Mouse (Mus musculus) heart, embryonic 11.5 days (tissue): ENCODE data around the gene Gm37240. TPM values are rescaled to one million over a fixed set of nuclear protein-coding genes. Genes with fewer than 3 reads are reported as not detected.

ENCODE experiments used
- ATAC-seq: fragments of 200-750 bp; cut with Nextera tagmentation; replicated peaks from 2 replicates; pipeline ENCODE4 v1.8.0; 2017; ENCODE audit warnings: moderate library complexity; ENCODE audit not compliant: insufficient number of reproducible peaks, low FRiP score, low TSS enrichment
- H3K27ac ChIP-seq: fragments of 300-500 bp; sonication (generic); 2 replicates; pipeline ENCODE4 v1.5.1; 2014; ENCODE audit warnings: mild to moderate bottlenecking, low read depth, low read length
- H3K27me3 ChIP-seq: fragments of 300-500 bp; sonication (generic); 2 replicates; pipeline ENCODE4 v1.6.1; 2014; ENCODE audit warnings: mild to moderate bottlenecking, low read length, mixed read lengths; ENCODE audit not compliant: control insufficient read depth, insufficient read depth
- H3K36me3 ChIP-seq: fragments of 300-500 bp; sonication (generic); 2 replicates; pipeline ENCODE4 v1.6.1; 2014; ENCODE audit warnings: mild to moderate bottlenecking, low read length, moderate library complexity, mixed read lengths; ENCODE audit not compliant: control insufficient read depth, insufficient read depth
- H3K4me1 ChIP-seq: fragments of 300-500 bp; sonication (generic); 2 replicates; pipeline ENCODE4 v1.6.1; 2014; ENCODE audit warnings: low read length; ENCODE audit not compliant: control insufficient read depth, insufficient read depth
- H3K4me2 ChIP-seq: fragments of 300-500 bp; sonication (generic); 2 replicates; pipeline ENCODE4 v1.6.1; 2014; ENCODE audit warnings: mild to moderate bottlenecking, moderate library complexity
- H3K4me3 ChIP-seq: fragments of 300-500 bp; sonication (generic); 2 replicates; pipeline ENCODE4 v1.5.1; 2014; ENCODE audit warnings: low read depth, low read length
- H3K9ac ChIP-seq: fragments of 300-500 bp; sonication (generic); 2 replicates; pipeline ENCODE4 v1.6.1; 2014; ENCODE audit warnings: mild to moderate bottlenecking, low read depth, low read length, moderate library complexity
- H3K9me3 ChIP-seq: fragments of 300-500 bp; sonication (generic); replicated peaks from 2 replicates; pipeline ENCODE4 v1.6.1; 2016; ENCODE audit warnings: low read length; ENCODE audit not compliant: control insufficient read depth
- WGBS: fragments of 180-500 bp; shearing (Covaris S2); extraction: QIAGEN DNeasy Blood & Tissue Kit; methylation state at CpG from one replicate; pipeline ENCODE4 v1.1.7; 2014; ENCODE audit not compliant: insufficient replicate concordance; 5-methylcytosine and 5-hydroxymethylcytosine counted together
- polyA plus RNA-seq: library from polyadenylated mRNA; unstranded; fragments of >200 nt; fragmentation: Nextera tagmentation; extraction: Ambion mirVana; gene quantifications from 2 replicates; pipeline ENCODE4 v1.2.1, GENCODE M21; 2014

Gene Gm37240
- polyA plus RNA-seq, 1 experiment from 2014 or later: 4.5 TPM

DNA sequence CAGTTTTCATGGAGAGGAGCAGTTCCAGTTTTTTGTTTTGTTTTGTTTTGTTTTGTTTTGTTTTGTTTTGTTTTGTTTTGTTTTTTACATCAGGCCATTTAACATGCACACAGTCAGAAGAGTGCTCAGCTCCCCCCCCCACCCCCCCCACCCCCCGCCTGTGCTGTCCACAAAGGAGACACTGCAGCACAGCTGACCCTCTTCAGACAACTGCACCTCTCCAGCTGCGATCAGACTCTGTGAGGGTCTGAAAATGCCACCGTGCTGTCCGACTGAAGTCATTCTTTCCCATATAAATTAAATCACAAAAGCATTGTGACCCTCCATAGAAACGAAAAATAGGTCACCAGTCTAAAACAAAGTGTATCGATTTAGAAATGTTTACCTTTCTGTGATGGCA, 28.0 kb downstream of the Gm37240 start:
- Histone ChIP-seq H3K9me3 (no peaks in the 10 kb centered on the region), H3K4me3 (no peak overlapping the region), H3K27ac (no peak overlapping the region; the same call in 1 of the 2 replicates), H3K4me1 (peaks cover 7% of the 10 kb centered on the region; the same call in 1 of the 2 replicates), H3K9ac (no peak overlapping the region), H3K36me3 (no peaks in the 10 kb centered on the region), H3K27me3 (no peaks in the 10 kb centered on the region), H3K4me2 (no peak overlapping the region)
- ATAC-seq: no peak
- 79% methylated on average over 6 of the region's 6 CpGs for WGBS

DNA sequence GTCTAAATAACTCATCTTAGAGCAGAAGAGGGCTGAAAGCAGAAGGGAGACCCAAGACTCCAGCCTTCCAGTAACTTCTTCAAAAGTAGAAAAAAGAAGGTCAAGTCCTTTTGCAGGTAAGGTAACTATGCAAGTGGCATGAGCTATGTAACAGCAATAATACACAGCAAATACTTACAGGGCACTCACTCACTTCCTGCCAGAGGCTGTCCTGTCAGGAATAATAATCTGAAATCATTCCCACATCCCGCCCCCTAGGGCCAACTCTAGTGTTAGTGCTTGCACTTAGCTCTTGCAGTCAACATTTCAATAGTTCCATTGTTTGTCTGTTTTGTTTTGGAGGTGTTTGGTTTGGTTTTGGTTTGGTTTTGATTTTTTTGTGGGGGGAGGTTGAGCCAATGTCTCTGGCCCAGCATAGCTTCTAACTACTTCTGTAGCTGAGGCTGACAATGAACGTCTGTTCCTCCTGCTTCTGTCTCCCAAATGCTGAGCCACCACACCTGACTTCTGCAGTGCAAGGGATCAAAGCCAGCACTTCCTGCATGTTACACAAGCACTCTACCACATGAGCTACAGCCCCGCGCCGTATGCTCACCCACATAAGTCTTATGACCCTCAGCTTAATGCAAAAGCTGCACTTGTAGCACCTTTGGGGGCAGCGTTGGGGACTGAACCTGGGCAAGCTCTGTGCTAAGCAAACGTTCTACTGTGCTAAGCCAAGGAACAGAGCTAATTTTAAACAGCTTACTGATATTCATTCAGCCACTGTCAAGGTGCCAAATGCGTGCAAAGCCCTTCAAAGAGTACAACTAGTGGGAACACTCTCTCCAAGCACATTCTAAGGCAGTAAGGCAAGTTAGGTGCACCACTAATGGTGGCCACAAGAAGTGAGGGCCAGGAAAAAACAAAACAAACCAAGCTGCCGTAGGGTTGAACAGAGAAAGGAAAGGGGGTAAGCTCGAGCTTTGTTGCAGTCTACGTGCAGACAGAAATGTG, 28.9 kb downstream of the Gm37240 start:
- Histone ChIP-seq H3K4me2 (no peak overlapping the region; the same call in 1 of the 2 replicates), H3K9me3 (no peaks in the 10 kb centered on the region), H3K27ac (no peak overlapping the region; the same call in 1 of the 2 replicates), H3K4me3 (no peak overlapping the region), H3K4me1 (peaks cover 7% of the 10 kb centered on the region; the same call in 1 of the 2 replicates), H3K27me3 (no peaks in the 10 kb centered on the region), H3K9ac (no peak overlapping the region), H3K36me3 (no peaks in the 10 kb centered on the region)
- ATAC-seq: no peak
- 58% methylated on average over 11 of the region's 11 CpGs for WGBS

DNA sequence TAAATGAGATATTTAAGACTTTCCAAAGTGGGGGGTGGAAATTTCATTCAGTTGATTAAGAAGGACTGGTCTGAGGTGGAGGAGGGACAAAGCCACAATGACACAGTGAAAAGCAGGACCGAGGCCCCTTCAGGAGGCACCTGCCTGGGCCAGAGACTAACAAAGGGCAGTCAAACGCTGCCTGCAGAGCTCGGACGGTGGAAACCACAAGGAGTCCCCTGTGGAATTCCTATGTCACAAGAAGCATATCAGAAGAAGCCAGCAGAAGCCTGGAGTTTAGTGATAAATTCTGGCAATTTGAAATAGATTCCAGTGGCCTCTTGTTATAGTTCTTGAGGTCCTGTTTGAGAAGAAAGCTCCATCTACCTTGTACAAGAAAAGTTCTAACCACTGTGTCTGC, 30.2 kb downstream of the Gm37240 start:
- Histone ChIP-seq H3K27me3 (no peaks in the 10 kb centered on the region), H3K4me1 (peaks cover 7% of the 10 kb centered on the region; the same call in 1 of the 2 replicates)
- no peak for ATAC-seq

DNA sequence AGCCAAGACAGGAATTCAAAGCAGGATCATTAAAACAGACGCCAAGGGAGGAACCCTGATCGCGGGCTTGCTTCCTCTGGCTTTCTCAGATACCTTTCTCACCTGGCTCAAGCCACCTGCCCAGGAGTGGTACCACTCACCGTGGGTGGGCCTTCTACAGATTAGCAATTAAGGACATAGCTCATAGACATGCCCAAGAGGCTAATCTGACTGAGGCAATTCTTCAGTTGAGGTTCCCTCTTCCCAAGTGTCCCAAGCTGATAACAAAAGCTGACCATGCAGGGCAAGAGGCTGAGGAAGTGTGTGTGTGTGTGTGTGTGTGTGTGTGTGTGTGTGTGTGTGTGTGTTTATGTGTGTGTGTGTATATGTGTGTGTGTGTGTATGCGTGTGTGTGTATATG, 31.4 kb downstream of the Gm37240 start:
- WGBS: 74% methylated on average over 5 of the region's 5 CpGs
- Histone ChIP-seq H3K9ac (no peak overlapping the region), H3K4me1 (peaks cover 7% of the 10 kb centered on the region; the same call in 1 of the 2 replicates), H3K4me3 (no peak overlapping the region), H3K9me3 (no peaks in the 10 kb centered on the region), H3K27me3 (no peaks in the 10 kb centered on the region), H3K4me2 (no peak overlapping the region), H3K27ac (no peak overlapping the region), H3K36me3 (no peaks in the 10 kb centered on the region)
- no peak for ATAC-seq

More for the DNA sequence above, 30.2 kb downstream of the Gm37240 start:
- WGBS: 36% methylated on average over 4 of the region's 4 CpGs
- Histone ChIP-seq H3K4me3 (no peak overlapping the region), H3K36me3 (no peaks in the 10 kb centered on the region), H3K4me2 (no peak overlapping the region), H3K9me3 (no peaks in the 10 kb centered on the region), H3K9ac (no peak overlapping the region), H3K27ac (no peak overlapping the region)

DNA sequence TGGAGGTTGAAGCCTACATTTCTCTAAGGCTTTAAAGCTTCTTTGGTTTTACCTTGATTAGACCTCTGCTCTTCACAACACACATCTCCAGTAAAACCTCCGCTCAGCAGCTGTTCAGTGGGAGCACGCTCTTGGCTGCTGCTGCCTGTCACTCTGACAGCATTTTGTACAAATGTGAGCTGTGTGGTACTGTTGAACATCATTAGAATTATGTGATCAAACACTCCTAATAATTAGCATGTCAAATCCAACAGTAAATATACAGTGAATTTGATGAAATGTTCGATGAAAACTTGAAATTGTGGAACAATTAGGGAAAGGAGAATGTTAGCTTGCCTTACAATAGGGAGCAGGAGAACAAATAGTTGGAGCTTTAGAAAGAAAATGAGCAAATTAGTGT, 32.3 kb downstream of the Gm37240 start:
- 86% methylated on average over 3 of the region's 3 CpGs for WGBS
- H3K4me2 ChIP-seq: no peak overlapping the region
- peaks cover 7% of the 10 kb centered on the region; the same call in 1 of the 2 replicates for H3K4me1 ChIP-seq
- H3K27me3 ChIP-seq: no peaks in the 10 kb centered on the region
- no peaks in the 10 kb centered on the region for H3K36me3 ChIP-seq
- H3K9ac ChIP-seq: no peak overlapping the region
- ATAC-seq: no peak
- H3K4me3 ChIP-seq: no peak overlapping the region
- H3K9me3 ChIP-seq: no peaks in the 10 kb centered on the region
- H3K27ac ChIP-seq: no peak overlapping the region

DNA sequence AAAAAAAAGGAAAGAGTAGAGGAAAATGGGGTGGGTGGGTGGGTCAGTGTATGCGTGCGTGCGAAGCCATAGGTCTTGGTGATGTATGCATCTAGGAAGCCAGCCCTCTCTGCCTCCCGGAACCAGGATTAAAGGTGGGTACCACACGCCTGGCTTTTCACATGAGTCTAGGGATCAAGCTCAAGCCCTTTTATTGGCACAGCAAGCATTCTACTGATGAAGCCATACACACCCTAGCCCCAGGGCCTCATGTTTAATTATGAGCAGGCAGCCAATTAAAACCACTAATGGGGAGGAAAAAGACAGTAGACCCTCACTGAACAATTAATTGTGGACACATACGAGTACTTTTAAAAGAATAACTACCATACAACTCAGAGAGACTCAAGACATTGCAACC, 33.2 kb downstream of the Gm37240 start:
- Histone ChIP-seq H3K36me3 (no peaks in the 10 kb centered on the region), H3K9me3 (no peaks in the 10 kb centered on the region), H3K4me3 (no peak overlapping the region), H3K27me3 (no peaks in the 10 kb centered on the region), H3K4me1 (peaks cover 7% of the 10 kb centered on the region; the same call in 1 of the 2 replicates), H3K4me2 (no peak overlapping the region), H3K27ac (no peak overlapping the region), H3K9ac (no peak overlapping the region)
- WGBS: 83% methylated on average over 6 of the region's 6 CpGs
- ATAC-seq: no peak

DNA sequence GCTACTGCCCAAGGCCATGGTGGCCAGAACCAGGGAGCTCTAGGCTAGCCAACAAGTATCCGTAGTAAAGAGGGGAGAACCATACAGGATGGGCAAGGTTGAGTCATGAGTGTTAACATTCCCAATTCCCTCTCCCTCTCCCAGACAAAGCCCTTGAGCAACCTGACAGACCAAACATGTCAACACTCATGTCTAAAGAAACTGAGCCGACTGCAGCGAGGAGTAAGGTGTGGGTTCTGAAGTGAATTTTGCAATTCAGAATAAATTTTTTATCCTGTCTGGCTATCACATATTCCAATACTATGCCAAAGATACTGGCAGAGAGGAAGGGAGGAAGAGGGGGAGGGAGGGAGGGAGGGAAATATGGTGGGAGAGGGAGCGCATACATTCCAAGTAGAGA, 33.6 kb downstream of the Gm37240 start:
- Histone ChIP-seq H3K9me3 (no peaks in the 10 kb centered on the region), H3K36me3 (no peaks in the 10 kb centered on the region), H3K4me1 (peaks cover 6% of the 10 kb centered on the region; the same call in 1 of the 2 replicates), H3K27me3 (no peaks in the 10 kb centered on the region), H3K9ac (no peak overlapping the region), H3K4me3 (no peak overlapping the region), H3K4me2 (no peak overlapping the region), H3K27ac (no peak overlapping the region)
- 67% methylated on average over 4 of the region's 4 CpGs for WGBS
- no peak for ATAC-seq

DNA sequence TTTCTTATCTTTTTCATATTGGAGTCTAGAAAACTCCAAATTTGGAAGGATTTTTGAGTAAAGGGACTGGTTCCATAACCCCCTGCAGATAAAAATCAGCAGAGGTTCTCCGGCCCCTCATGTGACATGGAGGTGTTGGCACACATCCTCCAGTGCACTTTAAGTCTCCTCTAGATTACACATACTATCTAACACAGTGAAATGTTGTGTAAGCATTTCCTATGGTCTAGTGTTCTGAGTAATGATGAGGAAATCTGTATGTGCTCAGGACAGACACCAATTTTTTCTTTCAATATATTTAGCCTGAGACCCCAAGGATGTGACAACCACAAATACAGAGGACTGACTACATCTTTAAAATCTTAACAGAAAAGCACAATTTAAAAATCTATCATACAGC, 37.2 kb downstream of the Gm37240 start:
- no peak overlapping the region for H3K27ac ChIP-seq
- H3K27me3 ChIP-seq: no peaks in the 10 kb centered on the region
- H3K9me3 ChIP-seq: 0 out of 2 replicates have a peak, but pooled peaks cover 2% of the 10 kb centered on the region
- H3K4me2 ChIP-seq: no peak overlapping the region
- H3K4me1 ChIP-seq: no peaks in the 10 kb centered on the region
- no peak overlapping the region for H3K9ac ChIP-seq
- no peaks in the 10 kb centered on the region for H3K36me3 ChIP-seq
- 40% methylated on average over 1 of the region's 1 CpGs for WGBS
- ATAC-seq: no peak
- H3K4me3 ChIP-seq: no peak overlapping the region
